Mouse (Mus musculus): Measurements from ENCODE around the gene Rtn1. TPM values are rescaled to one million over a fixed set of nuclear protein-coding genes. Genes with fewer than 3 reads are reported as not detected.
A peak's percentile ranks its signal among the peaks of the same experiment; 100 is the strongest.

The Rtn1 gene
- total and polyA plus RNA-seq, 2 experiments from 2014 or later, result 1,894 to 3,445 TPM

DNA sequence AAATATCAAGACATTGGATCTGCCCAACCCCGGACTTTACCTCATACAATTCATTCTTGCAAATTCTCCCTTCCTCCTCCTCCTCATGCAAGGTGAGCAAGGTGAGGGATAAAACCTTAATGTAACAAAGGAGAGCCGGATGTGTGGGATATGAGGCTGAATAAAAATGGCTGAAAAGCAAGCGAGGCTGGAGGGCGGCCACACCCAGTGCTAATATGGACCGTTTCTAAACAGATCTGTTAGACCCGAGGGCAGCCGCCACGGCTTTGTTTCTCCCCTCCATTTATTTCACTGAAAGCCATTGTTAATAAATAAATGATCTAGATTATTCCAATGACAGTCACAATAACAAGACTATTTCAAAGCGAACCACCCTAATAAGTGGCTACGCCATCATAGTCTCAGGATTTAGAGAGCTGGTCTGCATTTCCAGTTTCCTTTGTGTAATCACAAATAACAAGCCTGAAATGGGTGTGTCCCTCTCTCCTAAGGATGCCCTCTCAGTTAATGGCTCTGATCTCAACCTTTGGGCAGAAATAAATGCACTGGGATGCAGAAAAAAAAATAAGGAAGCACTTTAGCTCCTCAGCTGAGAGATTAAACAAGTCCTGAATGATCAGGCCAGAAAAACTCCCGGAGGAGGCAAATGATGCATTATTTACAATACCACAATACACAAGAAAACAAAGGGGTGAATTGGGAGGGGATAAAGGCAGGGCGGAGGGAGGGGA is 173.1 kb downstream of the Rtn1 start:
- Histone ChIP-seq H3K4me2 (ENCODE audit: low read depth, low read length) (peak overlapping the region; percentile 70), H3K36me3 (ENCODE audit: insufficient read depth, low read length) (no peaks in the 10 kb centered on the region), H3K4me3 (ENCODE audit: low read length) (peak overlapping the region; percentile 78), H3K27me3 (ENCODE audit: insufficient read depth, low read length) (no peaks in the 10 kb centered on the region), H3K9me3 (ENCODE audit: low read length) (no peaks in the 10 kb centered on the region), H3K27ac (peak overlapping the region; percentile 97), H3K4me1 (ENCODE audit: insufficient read depth, low read length) (peaks cover 17% of the 10 kb centered on the region; the same call in 1 of the 2 replicates), H3K9ac (replicated peaks; ENCODE audit: low read length) (peak overlapping the region; percentile 87)
- TF ChIP-seq CTCF (IDR thresholded peaks at IDR 0.05; ENCODE audit: low read depth), result no peak
- 14% methylated on average over 12 of the region's 12 CpGs for WGBS
- DNase-seq (ENCODE audit: low spot score) (peak; percentile 72), ATAC-seq (no peak)

DNA sequence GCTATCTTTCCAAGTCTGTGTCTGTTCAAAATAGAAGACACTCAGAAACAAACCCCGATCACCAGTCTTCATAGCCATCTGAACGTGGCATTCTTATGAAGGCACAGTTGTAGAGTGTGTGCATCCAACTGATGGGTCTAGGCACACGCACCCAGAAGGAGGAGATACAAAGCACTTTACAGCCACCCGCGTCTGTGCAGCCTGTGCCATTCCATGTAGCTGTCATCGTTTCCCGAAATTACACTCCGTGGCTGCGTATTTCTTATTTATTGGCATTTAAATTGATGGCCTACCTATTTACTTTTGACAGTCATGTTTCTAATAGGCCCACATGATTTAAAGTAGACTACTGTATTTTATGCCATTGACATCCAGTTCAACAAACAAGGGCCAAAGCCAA is 173.9 kb downstream of the Rtn1 start:
- DNase-seq (ENCODE audit: low spot score) (peak; percentile 51), ATAC-seq (no peak)
- no peak for TF ChIP-seq CTCF (IDR thresholded peaks at IDR 0.05; ENCODE audit: low read depth)
- peak overlapping the region; percentile 87 for H3K9ac ChIP-seq (replicated peaks; ENCODE audit: low read length)
- H3K4me1 ChIP-seq (ENCODE audit: insufficient read depth, low read length), result peaks cover 19% of the 10 kb centered on the region
- H3K4me2 ChIP-seq (ENCODE audit: low read depth, low read length), result peak overlapping the region; percentile 70
- H3K36me3 ChIP-seq (ENCODE audit: insufficient read depth, low read length), result no peaks in the 10 kb centered on the region
- H3K27ac ChIP-seq, result peak overlapping the region; percentile 97
- WGBS, result 41% methylated on average over 9 of the region's 9 CpGs
- no peaks in the 10 kb centered on the region for H3K9me3 ChIP-seq (ENCODE audit: low read length)
- peak overlapping the region; percentile 78 for H3K4me3 ChIP-seq (ENCODE audit: low read length)
- H3K27me3 ChIP-seq (ENCODE audit: insufficient read depth, low read length), result no peaks in the 10 kb centered on the region

DNA sequence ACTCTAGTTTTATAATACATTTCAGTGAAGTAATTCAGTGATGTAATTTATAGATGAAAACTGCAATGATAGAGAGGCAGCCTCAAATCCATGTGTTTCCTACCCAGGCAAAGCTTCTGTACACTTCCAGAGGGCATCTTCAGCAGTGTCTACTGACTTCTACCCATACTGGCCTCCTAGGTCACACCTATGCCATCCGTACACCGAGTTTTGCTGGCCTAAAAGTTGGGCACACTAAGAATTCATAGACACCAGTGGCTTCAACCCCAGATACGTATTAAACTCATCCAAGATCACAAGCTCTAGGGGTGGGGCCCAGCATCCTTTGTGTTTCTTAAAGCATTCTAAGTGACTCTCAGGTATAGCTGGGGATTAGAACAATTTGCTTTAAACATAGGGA is 174.7 kb downstream of the Rtn1 start:
- DNase-seq (ENCODE audit: low spot score) (no peak), ATAC-seq (no peak)
- Histone ChIP-seq H3K9ac (replicated peaks; ENCODE audit: low read length) (peak overlapping the region; percentile 87), H3K4me3 (ENCODE audit: low read length) (peak overlapping the region; percentile 78), H3K4me1 (ENCODE audit: insufficient read depth, low read length) (peaks cover 23% of the 10 kb centered on the region), H3K36me3 (ENCODE audit: insufficient read depth, low read length) (no peaks in the 10 kb centered on the region), H3K27me3 (ENCODE audit: insufficient read depth, low read length) (no peaks in the 10 kb centered on the region), H3K4me2 (ENCODE audit: low read depth, low read length) (peak overlapping the region; percentile 70), H3K27ac (peak overlapping the region; percentile 97), H3K9me3 (ENCODE audit: low read length) (no peaks in the 10 kb centered on the region)
- WGBS, result 40% methylated on average over 3 of the region's 3 CpGs
- no peak for TF ChIP-seq CTCF (IDR thresholded peaks at IDR 0.05; ENCODE audit: low read depth)

DNA sequence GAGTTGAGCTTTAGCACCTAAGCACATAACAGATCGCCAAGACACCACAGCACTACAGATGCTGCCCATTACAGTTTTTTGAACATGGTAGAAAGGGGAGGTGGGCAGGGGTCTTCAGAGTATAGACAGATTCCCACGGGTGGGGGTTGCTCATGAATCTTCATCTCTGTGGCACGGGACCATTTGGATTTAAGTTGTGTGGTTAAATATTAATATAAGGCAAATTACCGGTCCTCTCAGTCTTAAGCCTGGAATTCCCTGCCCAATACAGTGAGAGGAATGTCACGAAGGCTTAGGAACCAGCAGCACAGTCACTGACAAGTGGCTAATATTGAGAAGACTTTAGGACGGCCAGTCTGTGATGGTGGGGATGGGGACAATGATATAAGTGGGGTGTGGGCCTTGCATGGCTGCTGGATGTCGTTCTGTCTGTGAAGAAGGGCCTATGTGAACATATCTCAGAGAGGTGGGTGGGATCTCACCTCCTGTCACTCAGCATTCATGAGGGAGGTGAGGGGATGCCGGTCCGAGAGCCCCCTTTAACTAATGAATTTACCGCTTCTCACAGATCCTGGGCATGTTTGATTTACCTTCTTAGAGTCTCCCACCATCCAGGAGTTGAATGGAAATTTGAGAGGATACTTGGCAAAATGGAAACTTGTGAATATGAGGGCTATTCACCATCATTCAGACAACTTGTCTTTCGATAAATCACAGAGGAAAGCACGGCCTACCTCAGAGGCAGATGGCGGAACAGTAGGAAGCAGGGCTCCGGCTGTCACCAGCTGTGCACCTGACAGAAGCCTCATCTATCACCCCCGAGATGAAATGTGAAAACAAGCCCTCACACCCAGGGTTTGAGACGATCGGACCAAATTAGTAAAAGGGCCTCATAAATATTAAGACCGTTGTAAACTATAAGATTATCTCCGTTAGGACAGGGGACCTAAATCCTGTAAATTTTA is 175.7 kb downstream of the Rtn1 start:
- no peak for TF ChIP-seq CTCF (IDR thresholded peaks at IDR 0.05; ENCODE audit: low read depth)
- ATAC-seq, result no peak
- WGBS, result 44% methylated on average over 19 of the region's 19 CpGs
- Histone ChIP-seq H3K9me3 (ENCODE audit: low read length) (no peaks in the 10 kb centered on the region), H3K4me1 (ENCODE audit: insufficient read depth, low read length) (peaks cover 17% of the 10 kb centered on the region), H3K36me3 (ENCODE audit: insufficient read depth, low read length) (no peaks in the 10 kb centered on the region), H3K27ac (peak overlapping the region; percentile 97; the same call in 1 of the 2 replicates), H3K4me2 (ENCODE audit: low read depth, low read length) (peak overlapping the region; percentile 70), H3K9ac (replicated peaks; ENCODE audit: low read length) (peak overlapping the region; percentile 87; the same call in 1 of the 2 replicates), H3K4me3 (ENCODE audit: low read length) (peak overlapping the region; percentile 78), H3K27me3 (ENCODE audit: insufficient read depth, low read length) (no peaks in the 10 kb centered on the region)
- DNase-seq (ENCODE audit: low spot score), result peak; percentile 55

DNA sequence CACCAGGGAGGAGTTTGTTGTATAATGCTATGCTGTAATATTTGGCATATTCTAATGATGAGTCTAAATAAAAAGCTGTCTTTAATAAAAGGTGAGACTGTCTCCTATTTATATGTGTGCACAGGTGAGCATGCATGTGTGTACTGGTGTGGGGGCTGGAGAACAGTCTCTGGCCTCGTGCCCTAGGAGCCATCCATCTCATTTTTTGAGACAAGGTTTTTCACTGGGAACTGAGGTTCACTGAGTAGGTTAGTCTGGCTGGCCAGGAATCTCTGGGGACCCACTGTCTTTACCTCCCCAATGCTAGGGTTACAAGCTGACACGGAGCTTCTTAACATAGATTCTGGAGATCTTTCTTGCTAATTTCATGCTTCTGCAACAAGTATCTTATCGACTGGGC is 176.7 kb downstream of the Rtn1 start:
- H3K4me1 ChIP-seq (ENCODE audit: insufficient read depth, low read length), result peaks cover 17% of the 10 kb centered on the region
- 0 out of 2 replicates have a peak overlapping the region, but pooled peaks have one; percentile 97 for H3K27ac ChIP-seq
- no peaks in the 10 kb centered on the region for H3K36me3 ChIP-seq (ENCODE audit: insufficient read depth, low read length)
- ATAC-seq, result no peak
- WGBS, result 48% methylated on average over 3 of the region's 3 CpGs
- H3K27me3 ChIP-seq (ENCODE audit: insufficient read depth, low read length), result no peaks in the 10 kb centered on the region
- peak overlapping the region; percentile 70 for H3K4me2 ChIP-seq (ENCODE audit: low read depth, low read length)
- peak overlapping the region; percentile 78 for H3K4me3 ChIP-seq (ENCODE audit: low read length)
- no peak for DNase-seq (ENCODE audit: low spot score)
- H3K9me3 ChIP-seq (ENCODE audit: low read length), result no peaks in the 10 kb centered on the region
- peak overlapping the region; percentile 87 for H3K9ac ChIP-seq (replicated peaks; ENCODE audit: low read length)
- TF ChIP-seq CTCF (IDR thresholded peaks at IDR 0.05; ENCODE audit: low read depth), result no peak

DNA sequence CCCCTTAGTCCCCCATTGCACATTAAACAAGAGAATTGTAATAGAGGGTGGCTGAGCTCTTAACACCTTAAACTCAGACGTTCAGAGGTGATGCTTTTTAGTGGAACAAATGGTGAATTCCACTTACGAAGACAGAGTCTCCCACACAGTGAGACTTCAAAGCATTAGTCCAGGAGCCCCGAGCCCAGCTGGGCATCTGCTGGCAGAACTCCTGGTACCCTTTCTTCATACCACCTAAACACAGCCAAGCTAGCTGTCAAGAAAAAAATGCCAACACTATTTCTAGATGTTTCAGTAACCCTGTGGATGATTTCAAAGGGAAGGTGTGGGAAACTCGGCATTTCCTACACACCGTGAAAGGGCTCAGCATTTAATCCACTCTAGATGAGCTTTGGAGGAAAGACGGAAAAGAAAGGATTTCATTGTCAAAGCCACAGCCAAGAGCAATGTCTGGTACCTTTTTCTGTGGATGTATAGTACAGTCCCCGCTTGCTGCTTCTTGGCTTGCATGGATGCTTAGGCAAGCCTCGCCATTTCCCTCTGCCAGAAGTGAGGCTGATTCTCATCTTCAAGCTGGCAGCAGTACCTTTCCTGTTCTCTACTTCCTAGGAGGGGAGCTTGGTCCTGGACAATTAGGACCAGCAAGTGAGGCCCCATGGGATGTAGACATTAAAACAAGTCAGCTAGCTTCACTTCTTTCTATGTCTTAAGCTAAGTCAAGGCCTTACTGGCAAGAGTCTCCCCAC is 179.2 kb downstream of the Rtn1 start:
- ATAC-seq (no peak), DNase-seq (ENCODE audit: low spot score) (no peak)
- WGBS, result 34% methylated on average over 8 of the region's 8 CpGs
- peaks cover 22% of the 10 kb centered on the region for H3K4me1 ChIP-seq (ENCODE audit: insufficient read depth, low read length)
- no peaks in the 10 kb centered on the region for H3K36me3 ChIP-seq (ENCODE audit: insufficient read depth, low read length)
- no peak overlapping the region for H3K9ac ChIP-seq (replicated peaks; ENCODE audit: low read length)
- no peaks in the 10 kb centered on the region for H3K27me3 ChIP-seq (ENCODE audit: insufficient read depth, low read length)
- H3K9me3 ChIP-seq (ENCODE audit: low read length), result no peaks in the 10 kb centered on the region
- peak overlapping the region; percentile 5; the same call in 1 of the 2 replicates for H3K4me2 ChIP-seq (ENCODE audit: low read depth, low read length)
- TF ChIP-seq CTCF (IDR thresholded peaks at IDR 0.05; ENCODE audit: low read depth), result no peak
- H3K27ac ChIP-seq, result peak overlapping the region; percentile 29; the same call in 1 of the 2 replicates
- H3K4me3 ChIP-seq (ENCODE audit: low read length), result no peak overlapping the region
